Mouse (Mus musculus): ENCODE measurements around the gene Cd3e.

GRCm38 (mm10) chr9:45058304-45058940 is 49.0 kb upstream of the Cd3e start:
- TF ChIP-seq POLR2A (IDR thresholded peaks at IDR 0.05; ENCODE audit: insufficient read length, low read depth) (no peak), E2F4 (IDR thresholded peaks at IDR 0.05; ENCODE audit: insufficient read depth) (no peak), MYOD1 (IDR thresholded peaks at IDR 0.05; ENCODE audit: control insufficient read depth in 1 of 3, insufficient read length in 2 of 3, low read depth in 2 of 3) (no peak), MYOG (IDR thresholded peaks at IDR 0.05; ENCODE audit: control insufficient read depth in 1 of 3, insufficient read depth in 1 of 3, insufficient read length in 2 of 3, low read depth in 2 of 3) (no peak), MAX (IDR thresholded peaks at IDR 0.05; ENCODE audit: low read depth) (no peak)

Measured in myocyte (in vitro differentiated cells).